Mouse (Mus musculus): Measurements from ENCODE around the gene Fbxl8.

The Fbxl8 gene

GRCm38 (mm10) chr8:105303874-105304273 is 39.4 kb downstream of the Fbxl8 start:
- no peak for DNase-seq (ENCODE audit: low read depth, low spot score)

DNA sequence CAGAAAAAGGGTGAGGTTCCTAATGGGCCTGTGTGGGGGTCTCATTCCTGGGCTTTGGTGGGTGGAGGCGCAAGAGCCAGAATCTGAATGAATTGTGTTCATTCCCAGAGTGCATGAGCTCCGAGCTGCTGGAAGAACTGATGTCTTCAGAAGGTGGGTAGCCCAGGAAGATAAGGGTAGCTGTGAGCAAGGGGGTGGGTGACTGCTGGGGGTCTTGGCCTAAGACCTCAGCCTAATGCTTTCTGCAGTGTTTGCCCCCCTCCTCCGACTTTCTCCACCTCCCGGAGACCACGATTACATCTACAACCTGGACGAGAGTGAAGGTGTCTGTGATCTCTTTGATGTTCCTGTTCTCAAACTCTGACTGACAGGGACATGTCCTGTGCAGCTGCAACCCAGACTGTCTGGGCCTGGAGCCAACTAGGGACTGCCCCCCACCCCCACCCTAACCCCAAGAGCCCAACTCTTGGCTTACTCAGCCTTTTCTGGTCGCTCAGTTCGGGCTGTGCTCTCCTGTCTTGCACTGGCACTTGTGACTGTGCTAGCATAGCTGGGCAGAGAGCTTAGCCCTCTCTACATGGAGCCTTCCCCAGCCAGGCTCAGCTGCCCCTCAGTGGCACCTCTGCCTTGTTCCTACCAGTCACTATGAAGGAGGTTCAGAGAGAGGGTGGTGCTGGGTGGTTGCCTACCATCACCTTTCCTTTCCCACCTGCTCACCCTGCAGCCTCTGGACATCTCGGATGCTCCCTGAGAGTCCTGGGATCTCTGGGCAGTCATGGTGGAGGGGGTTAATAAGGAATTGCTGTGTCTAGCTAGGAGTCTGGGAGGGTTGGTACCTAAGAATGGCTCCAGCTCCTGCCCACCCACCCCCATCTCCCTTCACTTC is 40.1 kb downstream of the Fbxl8 start:
- no peak for DNase-seq (ENCODE audit: low read depth, low spot score)

DNA sequence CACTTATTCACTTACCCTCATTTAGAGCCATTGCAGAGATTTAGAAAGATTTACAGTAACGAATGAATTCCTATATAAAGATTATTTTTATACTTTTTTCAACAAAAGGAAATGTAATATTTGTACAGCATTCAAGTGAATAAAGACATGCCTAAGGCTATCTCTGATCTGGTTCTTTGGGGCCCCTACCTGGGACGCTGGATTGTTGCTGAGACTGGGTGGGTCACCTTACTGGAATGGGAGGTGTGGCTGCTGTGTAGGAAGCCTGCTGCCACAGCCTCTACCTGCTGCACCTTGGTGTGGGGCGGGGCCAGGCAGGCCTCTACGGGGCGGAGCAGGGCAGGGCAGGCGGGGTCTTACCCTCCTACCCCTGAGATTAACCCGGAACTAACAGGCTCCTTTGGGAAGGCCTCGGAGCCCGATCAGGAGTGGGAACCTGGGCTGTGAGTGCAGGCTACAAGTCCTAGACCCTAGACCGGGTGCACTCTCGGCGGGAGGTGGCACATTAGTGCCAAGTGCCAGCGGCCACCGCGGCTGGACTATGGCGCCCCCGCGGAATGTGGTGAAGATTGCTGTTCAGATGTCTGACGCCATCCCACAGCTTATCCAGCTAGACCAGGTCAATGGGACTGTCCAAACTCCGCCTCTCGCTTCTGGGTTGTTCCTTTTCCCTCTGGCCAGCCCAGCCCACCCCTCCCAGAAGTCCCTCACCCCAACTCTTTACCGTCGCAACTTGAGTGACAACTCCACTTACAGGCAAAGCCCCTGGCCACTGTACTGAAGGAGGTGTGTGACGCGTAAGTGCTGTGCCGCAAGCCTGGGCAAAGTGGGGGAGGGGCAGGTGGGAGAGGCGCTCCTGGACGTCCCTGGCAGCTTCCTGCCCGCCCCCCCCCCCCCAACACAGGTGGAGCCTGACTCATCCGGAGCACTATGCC is 41.0 kb downstream of the Fbxl8 start, which contains the start of gene Elmo3:
Elmo3 (plus strand) TSS at position 391 of the 935 bp plus-strand sequence.
- DNase-seq (ENCODE audit: low read depth, low spot score), result peak; percentile 87

DNA sequence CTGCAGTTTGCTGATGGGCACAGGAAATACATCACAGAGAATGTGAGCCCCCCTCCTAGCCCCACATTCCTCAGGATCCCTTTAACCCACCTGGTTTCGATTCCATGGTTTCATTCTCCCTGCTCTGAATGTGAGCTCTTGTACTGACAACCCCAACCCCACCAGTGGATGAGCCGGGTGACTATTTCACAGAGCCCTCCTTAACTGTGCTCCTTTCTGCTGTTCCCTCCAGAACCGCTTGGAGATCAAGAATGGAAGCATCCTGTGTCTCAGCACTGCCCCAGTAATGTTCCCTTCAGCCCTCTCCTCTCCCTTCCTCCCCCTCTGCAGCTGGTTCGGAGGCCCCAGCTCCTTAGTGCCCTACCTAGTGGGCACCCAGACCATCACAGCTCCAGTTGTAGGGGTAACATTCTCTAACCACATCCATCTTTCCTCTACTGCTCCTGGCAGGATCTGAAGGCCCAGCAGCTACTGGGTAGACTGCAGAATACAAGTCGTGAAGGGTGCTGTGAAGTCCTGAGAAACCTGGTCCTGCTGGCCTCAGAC is 41.8 kb downstream of the Fbxl8 start:
- peak; percentile 39 for DNase-seq (ENCODE audit: low read depth, low spot score)

DNA sequence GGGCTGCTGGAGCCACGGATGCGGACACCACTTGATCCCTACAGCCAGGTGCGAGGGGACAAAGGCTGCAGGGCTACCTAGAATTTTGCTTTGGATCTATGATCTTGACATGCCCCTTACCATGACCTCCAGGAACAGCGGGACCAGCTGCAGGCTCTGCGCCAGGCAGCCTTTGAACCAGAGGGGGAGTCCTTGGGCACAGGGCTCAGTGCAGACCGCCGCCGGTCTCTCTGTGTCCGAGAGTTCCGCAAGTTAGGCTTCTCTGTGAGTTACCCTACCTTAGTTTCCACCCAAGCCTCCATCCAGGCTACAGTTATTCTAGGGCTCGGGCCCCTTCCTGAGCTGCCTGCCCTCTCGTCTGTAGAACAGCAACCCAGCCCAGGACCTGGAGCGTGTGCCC is 43.2 kb downstream of the Fbxl8 start:
- no peak for DNase-seq (ENCODE audit: low read depth, low spot score)

GRCm38 (mm10) chr8:105308428-105308827 is 44.0 kb downstream of the Fbxl8 start:
- no peak for DNase-seq (ENCODE audit: low read depth, low spot score)

DNA sequence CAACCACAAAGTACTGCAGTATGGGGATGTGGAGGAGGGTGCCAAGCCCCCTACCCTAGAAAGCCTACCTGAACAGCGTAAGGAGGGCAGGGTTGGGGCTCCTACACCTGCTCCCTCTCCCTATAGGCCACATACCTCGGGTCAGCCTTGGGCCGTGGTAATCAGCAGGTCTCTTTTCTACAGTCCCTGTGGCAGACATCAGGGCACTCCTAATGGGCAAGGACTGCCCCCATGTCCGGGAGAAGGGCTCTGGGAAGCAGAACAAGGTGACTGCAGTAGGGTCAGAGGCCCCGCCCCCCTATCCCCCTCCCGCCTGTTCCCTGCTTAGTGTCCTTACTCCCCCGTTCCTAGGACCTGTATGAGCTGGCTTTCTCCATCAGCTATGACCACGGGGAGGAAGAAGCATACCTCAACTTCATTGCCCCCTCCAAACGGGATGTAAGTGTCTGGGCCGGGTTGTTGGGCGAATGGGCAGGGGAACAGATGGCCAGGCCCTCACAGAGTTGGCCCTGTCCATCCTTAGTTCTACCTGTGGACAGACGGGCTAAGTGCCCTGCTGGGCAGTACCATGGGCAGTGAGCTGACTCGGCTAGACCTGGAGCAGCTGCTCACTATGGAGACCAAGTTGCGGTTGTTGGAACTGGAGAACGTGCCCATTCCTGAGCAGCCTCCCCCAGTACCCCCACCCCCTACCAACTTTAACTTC is 44.8 kb downstream of the Fbxl8 start:
- no peak for DNase-seq (ENCODE audit: low read depth, low spot score)

GRCm38 (mm10) chr8:105310118-105310517 is 45.7 kb downstream of the Fbxl8 start:
- no peak for DNase-seq (ENCODE audit: low read depth, low spot score)

GRCm38 (mm10) chr8:105311718-105312117 is 47.3 kb downstream of the Fbxl8 start:
- DNase-seq (ENCODE audit: low read depth, low spot score), result no peak

DNA sequence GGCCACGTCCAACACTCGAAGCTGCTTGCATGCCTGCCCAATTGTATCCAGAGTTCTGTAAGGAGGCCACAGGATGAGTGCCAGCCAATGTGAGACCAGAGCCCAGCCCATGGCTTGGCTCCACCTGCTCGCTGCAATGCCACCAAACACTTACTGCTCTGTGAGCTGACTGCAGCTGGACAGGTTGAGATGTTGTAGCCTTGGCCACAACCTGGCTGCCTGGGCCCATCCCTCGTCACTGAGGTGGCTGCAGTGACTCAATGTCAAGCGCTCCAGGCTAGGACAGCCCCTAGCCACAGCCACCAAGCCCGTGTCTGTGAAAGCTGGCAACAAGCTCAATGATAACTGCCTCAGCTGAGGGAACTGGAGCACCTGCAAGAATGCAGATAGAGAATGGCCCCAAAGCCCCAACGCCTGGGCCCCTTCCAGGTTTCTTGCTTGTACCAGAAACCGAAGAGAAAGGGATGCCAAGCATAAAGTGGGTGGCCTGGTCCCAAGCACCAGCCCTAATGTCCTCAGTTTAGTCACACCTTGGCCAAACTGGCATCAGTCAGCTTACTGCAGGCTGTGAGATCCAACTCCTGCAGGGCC is 48.5 kb downstream of the Fbxl8 start:
- DNase-seq (ENCODE audit: low read depth, low spot score), result no peak

DNA sequence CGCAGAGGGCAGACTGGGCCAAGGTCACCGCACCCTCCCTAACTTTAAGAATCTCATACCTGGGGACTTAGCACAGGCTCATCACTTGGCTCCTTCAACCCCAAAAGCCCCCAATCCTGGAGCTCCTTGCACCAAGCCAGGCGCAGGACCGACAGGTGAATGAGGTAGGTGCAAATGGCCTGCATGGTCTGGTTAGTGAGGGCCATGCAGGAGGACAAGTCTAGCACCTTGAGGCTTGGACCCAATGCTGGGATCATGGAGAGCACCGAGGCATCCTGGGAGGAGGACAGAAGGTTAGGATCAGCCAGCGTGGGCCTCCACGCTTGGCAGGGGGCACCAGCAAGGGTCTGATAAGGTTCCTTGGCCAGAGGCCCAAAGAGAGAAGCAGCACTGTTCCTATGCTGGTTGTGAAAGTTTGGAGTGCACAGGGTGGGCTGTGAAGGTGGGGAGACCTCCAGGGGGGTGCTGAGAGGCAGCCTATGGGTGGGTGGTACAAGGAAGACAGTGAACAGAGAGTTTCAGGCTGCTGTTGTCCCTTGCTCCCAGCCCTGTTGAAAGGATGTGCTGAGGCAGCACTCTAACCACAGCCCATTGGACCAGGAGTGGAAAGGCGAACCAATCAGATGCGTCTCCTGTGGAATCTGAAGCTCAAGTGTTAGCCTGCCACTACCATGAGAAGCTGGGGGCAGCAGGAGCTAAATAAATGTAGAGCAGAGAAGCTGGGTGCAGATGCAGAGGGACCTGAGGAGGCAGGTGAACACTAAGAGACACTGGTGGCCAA is 49.4 kb downstream of the Fbxl8 start:
- no peak for DNase-seq (ENCODE audit: low read depth, low spot score)

DNA sequence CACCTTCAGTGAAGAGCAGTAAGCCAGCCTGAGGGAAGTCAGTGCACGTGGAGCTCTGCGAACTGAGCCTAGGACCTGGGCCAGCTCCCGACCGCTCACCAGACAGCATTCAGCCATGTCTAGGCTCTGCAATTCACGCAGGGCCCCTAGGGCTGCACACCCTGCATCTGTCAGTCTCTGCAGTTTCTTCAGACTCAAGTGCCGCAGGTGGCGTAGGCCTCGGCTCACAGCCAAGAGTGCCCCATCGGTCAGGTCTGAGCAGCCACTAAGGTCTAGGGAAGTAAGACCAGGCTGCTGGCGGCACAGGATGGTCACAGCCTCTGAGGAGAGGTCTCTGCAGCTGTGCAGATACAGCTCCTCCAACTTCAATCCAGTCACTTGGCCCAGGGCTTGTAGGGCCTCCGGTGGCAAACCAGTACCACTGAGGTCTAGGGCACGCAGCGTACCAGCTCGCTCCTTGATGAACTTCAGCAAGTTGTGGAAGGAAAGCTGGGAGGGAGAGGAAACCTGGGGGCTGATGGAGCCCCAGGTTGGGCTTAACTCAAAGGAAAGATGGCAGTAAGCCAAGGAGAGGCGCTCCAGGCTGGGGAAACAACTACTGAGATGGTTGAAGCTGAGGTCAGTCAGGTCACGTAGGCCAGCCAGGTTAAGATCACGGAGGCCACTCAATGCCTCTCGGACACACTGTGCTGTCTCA is 50.8 kb downstream of the Fbxl8 start:
- DNase-seq (ENCODE audit: low read depth, low spot score), result no peak

DNA sequence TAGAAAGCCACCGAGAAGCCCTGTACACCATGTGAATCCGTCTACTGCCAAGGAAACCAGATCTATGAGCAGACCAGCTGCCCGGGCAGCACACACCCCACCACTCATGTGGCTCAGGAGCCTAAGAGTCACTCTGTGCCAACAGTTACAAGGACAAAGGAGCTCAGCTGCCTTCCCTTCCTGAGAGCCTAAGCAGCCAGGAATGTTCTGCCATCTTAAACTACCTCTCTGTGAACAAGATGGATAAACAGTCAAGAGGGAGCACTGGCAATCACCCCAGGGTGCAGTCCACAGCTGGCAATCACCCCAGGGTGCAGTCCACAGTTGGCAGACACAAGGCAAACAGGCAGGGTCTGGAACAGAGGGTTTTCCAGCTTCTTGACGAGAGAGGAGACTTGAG is 53.5 kb downstream of the Fbxl8 start:
- no peak for DNase-seq (ENCODE audit: low read depth, low spot score)

- DNase-seq (ENCODE audit: low read depth, low spot score), result no peak
Measured at GRCm38 (mm10) chr8:105318662-105319190, 54.3 kb downstream of the Fbxl8 start.

Data from R1 (cell line).